Mouse (Mus musculus): ENCODE data around the gene Zfp780b. TPM values are rescaled to one million over a fixed set of nuclear protein-coding genes. Genes with fewer than 3 reads are reported as not detected.

Gene Zfp780b
- polyA plus RNA-seq (2014; fragmentation: Illumina TruSeq; extraction: RNeasy Lipid Tissue Mini Kit (QIAGEN cat#74804); ENCODE audit: low read depth, low replicate concordance): 6.1 TPM

GRCm38 (mm10) chr7:27978683-27979528, at the start of gene Zfp780b:
TSS of gene Zfp780b (minus strand) at chr7:27979171.

GRCm38 (mm10) chr7:28013549-28014444, 34.8 kb upstream of the Zfp780b start, which contains the start of gene Zfp850:
TSS of gene Zfp850 (minus strand) at chr7:28014115.

GRCm38 (mm10) chr7:27928818-27929695, 49.9 kb downstream of the Zfp780b start, which contains the start of gene Zfp974:
TSS of gene Zfp974 (minus strand) at chr7:27929460.

Other genes starting within 250 kb of the Zfp780b start
- 15.3 TPM for gene Zfp60, start 247.8 kb downstream of the Zfp780b start, polyA plus RNA-seq (2014; fragmentation: Illumina TruSeq; extraction: RNeasy Lipid Tissue Mini Kit (QIAGEN cat#74804); ENCODE audit: low read depth, low replicate concordance)
- gene Zfp626, start 172.0 kb downstream of the Zfp780b start, polyA plus RNA-seq (2014; fragmentation: Illumina TruSeq; extraction: RNeasy Lipid Tissue Mini Kit (QIAGEN cat#74804); ENCODE audit: low read depth, low replicate concordance): 42.3 TPM
- gene Zfp59, start 140.6 kb downstream of the Zfp780b start, polyA plus RNA-seq (2014; fragmentation: Illumina TruSeq; extraction: RNeasy Lipid Tissue Mini Kit (QIAGEN cat#74804); ENCODE audit: low read depth, low replicate concordance): 22.2 TPM
- gene Zfp607a, start 121.6 kb downstream of the Zfp780b start, polyA plus RNA-seq (2014; fragmentation: Illumina TruSeq; extraction: RNeasy Lipid Tissue Mini Kit (QIAGEN cat#74804); ENCODE audit: low read depth, low replicate concordance): 8.3 TPM
- 29.5 TPM for gene Zfp974, start 49.7 kb downstream of the Zfp780b start, polyA plus RNA-seq (2014; fragmentation: Illumina TruSeq; extraction: RNeasy Lipid Tissue Mini Kit (QIAGEN cat#74804); ENCODE audit: low read depth, low replicate concordance)
- 19.4 TPM for gene Zfp850, start 34.9 kb upstream of the Zfp780b start, polyA plus RNA-seq (2014; fragmentation: Illumina TruSeq; extraction: RNeasy Lipid Tissue Mini Kit (QIAGEN cat#74804); ENCODE audit: low read depth, low replicate concordance)
- gene Psmc4, start 70.9 kb upstream of the Zfp780b start, polyA plus RNA-seq (2014; fragmentation: Illumina TruSeq; extraction: RNeasy Lipid Tissue Mini Kit (QIAGEN cat#74804); ENCODE audit: low read depth, low replicate concordance): 22.1 TPM
- gene Fcgbp, start 92.1 kb upstream of the Zfp780b start, polyA plus RNA-seq (2014; fragmentation: Illumina TruSeq; extraction: RNeasy Lipid Tissue Mini Kit (QIAGEN cat#74804); ENCODE audit: low read depth, low replicate concordance): not detected
- gene 9530053A07Rik, start 150.3 kb upstream of the Zfp780b start, polyA plus RNA-seq (2014; fragmentation: Illumina TruSeq; extraction: RNeasy Lipid Tissue Mini Kit (QIAGEN cat#74804); ENCODE audit: low read depth, low replicate concordance): not detected
- gene Fbl, start 190.5 kb upstream of the Zfp780b start, polyA plus RNA-seq (2014; fragmentation: Illumina TruSeq; extraction: RNeasy Lipid Tissue Mini Kit (QIAGEN cat#74804); ENCODE audit: low read depth, low replicate concordance): 9.1 TPM
- gene Dyrk1b, start 200.3 kb upstream of the Zfp780b start, polyA plus RNA-seq (2014; fragmentation: Illumina TruSeq; extraction: RNeasy Lipid Tissue Mini Kit (QIAGEN cat#74804); ENCODE audit: low read depth, low replicate concordance): 15.4 TPM

Data from testis, adult 10 weeks (tissue).